Mouse (Mus musculus) C2C12 (cell line): ENCODE measurements around the gene Mmel1. TPM values are rescaled to one million over a fixed set of nuclear protein-coding genes. Genes with fewer than 3 reads are reported as not detected.

Source experiments
- H3K27me3 ChIP-seq: one replicate; pipeline ENCODE4 v1.6.1; 2011; ENCODE audit not compliant: control insufficient read depth, insufficient read depth, insufficient read length
- H3K36me3 ChIP-seq: one replicate; pipeline ENCODE4 v1.6.1; 2011; ENCODE audit not compliant: control insufficient read depth, insufficient read depth
- H3K4me3 ChIP-seq: one replicate; pipeline ENCODE4 v1.5.1; 2011; ENCODE audit warnings: mild to moderate bottlenecking, control low read depth; ENCODE audit not compliant: poor library complexity, insufficient read depth, severe bottlenecking
- H3K79me2 ChIP-seq: one replicate; pipeline ENCODE4 v1.6.1; 2011; ENCODE audit not compliant: control insufficient read depth, insufficient read depth
- H3K79me3 ChIP-seq: one replicate; pipeline ENCODE4 v1.6.1; 2011; ENCODE audit warnings: low read depth, control low read depth
- H3ac ChIP-seq: one replicate; pipeline ENCODE3; 2011; ENCODE audit warnings: low read depth; ENCODE audit not compliant: control insufficient read depth, insufficient read length
- CEBPB ChIP-seq: IDR thresholded peaks from one replicate; pipeline ENCODE4 v1.6.1; 2011; ENCODE audit warnings: low read depth, mild to moderate bottlenecking, control low read depth, moderate library complexity
- CTCF ChIP-seq: IDR thresholded peaks from one replicate; pipeline ENCODE4 v1.5.1; 2011; ENCODE audit not compliant: control insufficient read depth, insufficient read depth, insufficient read length
- FOSL1 ChIP-seq: IDR thresholded peaks from one replicate; pipeline ENCODE4 v1.8.0; 2011; ENCODE audit warnings: mild to moderate bottlenecking, low read length; ENCODE audit not compliant: poor library complexity, insufficient read depth, severe bottlenecking
- MAX ChIP-seq: IDR thresholded peaks from one replicate; pipeline ENCODE4 v1.6.1; 2011; ENCODE audit warnings: mild to moderate bottlenecking, control low read depth
- MYOD1 ChIP-seq: IDR thresholded peaks from one replicate; pipeline ENCODE4 v1.6.1; 2011; ENCODE audit warnings: low read depth; ENCODE audit not compliant: control insufficient read depth, insufficient read length
- MYOG ChIP-seq: IDR thresholded peaks from one replicate; pipeline ENCODE4 v1.6.1; 2011; ENCODE audit not compliant: control insufficient read depth, insufficient read length; ENCODE audit errors: extremely low read depth
- USF1 ChIP-seq: IDR thresholded peaks from one replicate; pipeline ENCODE4 v1.6.1; 2011; ENCODE audit warnings: low read depth, mild to moderate bottlenecking, control low read depth, moderate library complexity
- polyA plus RNA-seq: library from polyadenylated mRNA; unstranded; fragments of >200 nt; fragmentation: generic; extraction: Trizol; gene quantifications from one replicate; pipeline ENCODE4 v1.2.1, GENCODE M21; 2012; ENCODE audit warnings: missing spikeins

Mmel1 gene
- polyA plus RNA-seq, 1 experiment: 0.04 TPM

- Histone ChIP-seq H3ac (no peak overlapping the region), H3K4me3 (no peak overlapping the region), H3K36me3 (no peaks in the 10 kb centered on the region), H3K79me3 (no peaks in the 10 kb centered on the region), H3K27me3 (peaks cover 28% of the 10 kb centered on the region), H3K79me2 (no peaks in the 10 kb centered on the region)
- TF ChIP-seq MYOD1 (no peak), FOSL1 (no peak), USF1 (no peak), CTCF (no peak), CEBPB (no peak), MAX (no peak), MYOG (no peak)
Observed at GRCm38 (mm10) chr4:154857366-154858240, 11.8 kb upstream of the Mmel1 start.

GRCm38 (mm10) chr4:154858601-154859000, 10.8 kb upstream of the Mmel1 start:
- no peak overlapping the region for H3K4me3 ChIP-seq
- peaks cover 28% of the 10 kb centered on the region for H3K27me3 ChIP-seq
- no peak overlapping the region for H3ac ChIP-seq
- no peaks in the 10 kb centered on the region for H3K36me3 ChIP-seq
- H3K79me3 ChIP-seq: no peaks in the 10 kb centered on the region
- no peaks in the 10 kb centered on the region for H3K79me2 ChIP-seq
- TF ChIP-seq MAX (no peak), MYOD1 (no peak), MYOG (no peak), CEBPB (no peak), USF1 (no peak), FOSL1 (no peak), CTCF (no peak)

- Histone ChIP-seq H3ac (no peak overlapping the region), H3K27me3 (peaks cover 30% of the 10 kb centered on the region), H3K4me3 (no peak overlapping the region), H3K36me3 (no peaks in the 10 kb centered on the region), H3K79me2 (no peaks in the 10 kb centered on the region), H3K79me3 (no peaks in the 10 kb centered on the region)
- TF ChIP-seq CEBPB (no peak), CTCF (no peak), MYOD1 (no peak), MAX (no peak), FOSL1 (no peak), MYOG (no peak), USF1 (no peak)
Observed at GRCm38 (mm10) chr4:154861967-154862366, 7.4 kb upstream of the Mmel1 start.

GRCm38 (mm10) chr4:154863436-154863935, 5.9 kb upstream of the Mmel1 start:
- Histone ChIP-seq H3K36me3 (no peaks in the 10 kb centered on the region), H3K79me2 (no peaks in the 10 kb centered on the region), H3K4me3 (no peak overlapping the region), H3K79me3 (no peaks in the 10 kb centered on the region), H3ac (no peak overlapping the region), H3K27me3 (peaks cover 42% of the 10 kb centered on the region)
- TF ChIP-seq MAX (no peak), CTCF (no peak), CEBPB (no peak), MYOG (no peak), USF1 (no peak), FOSL1 (no peak), MYOD1 (no peak)

- Histone ChIP-seq H3K79me2 (no peaks in the 10 kb centered on the region), H3K4me3 (no peak overlapping the region), H3K79me3 (no peaks in the 10 kb centered on the region), H3ac (no peak overlapping the region), H3K36me3 (no peaks in the 10 kb centered on the region), H3K27me3 (peaks cover 50% of the 10 kb centered on the region)
- TF ChIP-seq MYOG: no peak
- no peak for TF ChIP-seq CTCF
- TF ChIP-seq MAX: no peak
- no peak for TF ChIP-seq CEBPB
- TF ChIP-seq MYOD1: no peak
- no peak for TF ChIP-seq FOSL1
- TF ChIP-seq USF1: no peak
Observed at GRCm38 (mm10) chr4:154864271-154864771, 5.1 kb upstream of the Mmel1 start.
